Mouse (Mus musculus): ENCODE data around the gene Vav1. TPM values are rescaled to one million over a fixed set of nuclear protein-coding genes. Genes with fewer than 3 reads are reported as not detected.
A peak's percentile ranks its signal among the peaks of the same experiment; 100 is the strongest.
"Not testable (repeated sequence)": the region's sequence is repeated elsewhere in the genome, so short reads cannot be mapped to it uniquely, and the experiment has no call there.

Vav1 gene
- polyA plus RNA-seq, 1 experiment from 2014 or later = 2.7 TPM

GRCm38 (mm10) chr17:57335194-57335593 is 56.3 kb downstream of the Vav1 start:
- not testable (repeated sequence) for H3K4me1 ChIP-seq; H3K4me3 ChIP-seq; H3K36me3 ChIP-seq; DNase-seq (ENCODE audit: low spot score); H3K27me3 ChIP-seq (ENCODE audit: insufficient read depth, poor library complexity, severe bottlenecking); H3K9me3 ChIP-seq; H3K27ac ChIP-seq
- 73% methylated on average over 9 of the region's 9 CpGs for WGBS

GRCm38 (mm10) chr17:57335673-57336303 is 56.9 kb downstream of the Vav1 start:
- Histone ChIP-seq H3K9me3 (no peaks in the 10 kb centered on the region), H3K4me1 (no peaks in the 10 kb centered on the region)
- 13% methylated on average over 11 of the region's 11 CpGs for WGBS

GRCm38 (mm10) chr17:57337996-57338395 is 59.1 kb downstream of the Vav1 start:
- Histone ChIP-seq H3K27ac (no peak overlapping the region), H3K27me3 (ENCODE audit: insufficient read depth, poor library complexity, severe bottlenecking) (0 out of 2 replicates have a peak, but pooled peaks cover 6% of the 10 kb centered on the region), H3K4me3 (no peak overlapping the region), H3K4me1 (no peaks in the 10 kb centered on the region), H3K36me3 (no peaks in the 10 kb centered on the region), H3K9me3 (no peaks in the 10 kb centered on the region)
- no peak for DNase-seq (ENCODE audit: low spot score)
- 84% methylated on average over 10 of the region's 10 CpGs for WGBS

More at GRCm38 (mm10) chr17:57335673-57336303, 56.9 kb downstream of the Vav1 start:
- Histone ChIP-seq H3K27ac (no peak overlapping the region), H3K27me3 (ENCODE audit: insufficient read depth, poor library complexity, severe bottlenecking) (0 out of 2 replicates have a peak, but pooled peaks cover 6% of the 10 kb centered on the region), H3K36me3 (no peaks in the 10 kb centered on the region), H3K4me3 (no peak overlapping the region)
- DNase-seq (ENCODE audit: low spot score) = peak; percentile 93

GRCm38 (mm10) chr17:57339298-57339697 is 60.4 kb downstream of the Vav1 start:
- DNase-seq (ENCODE audit: low spot score) = no peak
- WGBS = 72% methylated on average over 9 of the region's 9 CpGs
- Histone ChIP-seq H3K9me3 (no peaks in the 10 kb centered on the region), H3K27ac (no peak overlapping the region), H3K4me3 (no peak overlapping the region), H3K27me3 (ENCODE audit: insufficient read depth, poor library complexity, severe bottlenecking) (no peaks in the 10 kb centered on the region), H3K4me1 (no peaks in the 10 kb centered on the region), H3K36me3 (no peaks in the 10 kb centered on the region)

GRCm38 (mm10) chr17:57341568-57341967 is 62.7 kb downstream of the Vav1 start:
- no peaks in the 10 kb centered on the region for H3K4me1 ChIP-seq
- no peak overlapping the region for H3K27ac ChIP-seq
- no peaks in the 10 kb centered on the region for H3K9me3 ChIP-seq
- H3K4me3 ChIP-seq = no peak overlapping the region
- no peaks in the 10 kb centered on the region for H3K36me3 ChIP-seq
- no peaks in the 10 kb centered on the region for H3K27me3 ChIP-seq (ENCODE audit: insufficient read depth, poor library complexity, severe bottlenecking)
- WGBS = 66% methylated on average over 4 of the region's 4 CpGs
- DNase-seq (ENCODE audit: low spot score) = peak; percentile 60

GRCm38 (mm10) chr17:57344029-57344707 is 65.3 kb downstream of the Vav1 start:
- no peaks in the 10 kb centered on the region for H3K36me3 ChIP-seq
- no peaks in the 10 kb centered on the region for H3K9me3 ChIP-seq
- H3K27me3 ChIP-seq (ENCODE audit: insufficient read depth, poor library complexity, severe bottlenecking) = no peaks in the 10 kb centered on the region
- H3K4me3 ChIP-seq = no peak overlapping the region
- no peaks in the 10 kb centered on the region for H3K4me1 ChIP-seq
- DNase-seq (ENCODE audit: low spot score) = peak; percentile 11
- WGBS = 77% methylated on average over 2 of the region's 2 CpGs
- no peak overlapping the region for H3K27ac ChIP-seq

- no peak overlapping the region for H3K27ac ChIP-seq
- DNase-seq (ENCODE audit: low spot score) = no peak
- 53% methylated on average over 6 of the region's 6 CpGs for WGBS
- H3K4me1 ChIP-seq = no peaks in the 10 kb centered on the region
- H3K9me3 ChIP-seq = no peaks in the 10 kb centered on the region
- no peak overlapping the region for H3K4me3 ChIP-seq
- H3K27me3 ChIP-seq (ENCODE audit: insufficient read depth, poor library complexity, severe bottlenecking) = no peaks in the 10 kb centered on the region
- no peaks in the 10 kb centered on the region for H3K36me3 ChIP-seq
These were observed 68.1 kb downstream of the Vav1 start for GRCm38 (mm10) chr17:57347017-57347416.

- Histone ChIP-seq H3K27me3 (ENCODE audit: insufficient read depth, poor library complexity, severe bottlenecking) (no peaks in the 10 kb centered on the region), H3K9me3 (no peaks in the 10 kb centered on the region), H3K36me3 (no peaks in the 10 kb centered on the region), H3K4me1 (no peaks in the 10 kb centered on the region), H3K4me3 (no peak overlapping the region), H3K27ac (no peak overlapping the region)
- DNase-seq (ENCODE audit: low spot score) = no peak
- WGBS = 69% methylated on average over 2 of the region's 2 CpGs
These were observed 68.9 kb downstream of the Vav1 start for GRCm38 (mm10) chr17:57347781-57348180.

- Histone ChIP-seq H3K4me1 (no peaks in the 10 kb centered on the region), H3K9me3 (no peaks in the 10 kb centered on the region), H3K27me3 (ENCODE audit: insufficient read depth, poor library complexity, severe bottlenecking) (no peaks in the 10 kb centered on the region), H3K36me3 (no peaks in the 10 kb centered on the region), H3K27ac (no peak overlapping the region), H3K4me3 (no peak overlapping the region)
- no peak for DNase-seq (ENCODE audit: low spot score)
- 74% methylated on average over 5 of the region's 5 CpGs for WGBS
These were observed 70.2 kb downstream of the Vav1 start for GRCm38 (mm10) chr17:57349067-57349466.

GRCm38 (mm10) chr17:57350212-57350611 is 71.3 kb downstream of the Vav1 start:
- WGBS = 87% methylated on average over 5 of the region's 5 CpGs
- Histone ChIP-seq H3K4me1 (no peaks in the 10 kb centered on the region), H3K36me3 (no peaks in the 10 kb centered on the region), H3K4me3 (no peak overlapping the region), H3K27me3 (ENCODE audit: insufficient read depth, poor library complexity, severe bottlenecking) (no peaks in the 10 kb centered on the region), H3K9me3 (no peaks in the 10 kb centered on the region), H3K27ac (no peak overlapping the region)
- DNase-seq (ENCODE audit: low spot score) = no peak

GRCm38 (mm10) chr17:57351107-57351506 is 72.2 kb downstream of the Vav1 start:
- no peak overlapping the region for H3K27ac ChIP-seq
- no peak for DNase-seq (ENCODE audit: low spot score)
- H3K27me3 ChIP-seq (ENCODE audit: insufficient read depth, poor library complexity, severe bottlenecking) = no peaks in the 10 kb centered on the region
- H3K9me3 ChIP-seq = no peaks in the 10 kb centered on the region
- no peaks in the 10 kb centered on the region for H3K4me1 ChIP-seq
- WGBS = 90% methylated on average over 9 of the region's 9 CpGs
- no peaks in the 10 kb centered on the region for H3K36me3 ChIP-seq
- no peak overlapping the region for H3K4me3 ChIP-seq

- DNase-seq (ENCODE audit: low spot score) = no peak
- no peak within 1 kb of the TSS for H3K27ac ChIP-seq
- no peaks in the 10 kb centered on the region for H3K27me3 ChIP-seq (ENCODE audit: insufficient read depth, poor library complexity, severe bottlenecking)
- H3K36me3 ChIP-seq = no peaks in the 10 kb centered on the region
- whole genome bisulfite sequencing = 39% methylated on average over 1 of the region's 1 CpGs
- no peaks in the 10 kb centered on the region for H3K9me3 ChIP-seq
- H3K4me3 ChIP-seq = no peak within 1 kb of the TSS
- no peaks in the 10 kb centered on the region for H3K4me1 ChIP-seq
These were observed 79.5 kb downstream of the Vav1 start, which contains the start of gene Adgre1 for GRCm38 (mm10) chr17:57358441-57358840. Gene Adgre1 (plus strand): TSS chr17:57358691.

- WGBS = 77% methylated on average over 11 of the region's 11 CpGs
- H3K9me3 ChIP-seq = no peaks in the 10 kb centered on the region
These were observed 80.8 kb downstream of the Vav1 start for GRCm38 (mm10) chr17:57359485-57360241.

More at GRCm38 (mm10) chr17:57359485-57360241, 80.8 kb downstream of the Vav1 start:
- Histone ChIP-seq H3K27ac (no peak overlapping the region), H3K4me1 (no peaks in the 10 kb centered on the region), H3K27me3 (ENCODE audit: insufficient read depth, poor library complexity, severe bottlenecking) (no peaks in the 10 kb centered on the region), H3K4me3 (no peak overlapping the region), H3K36me3 (no peaks in the 10 kb centered on the region)
- DNase-seq (ENCODE audit: low spot score) = no peak

Measured in heart, embryonic 10.5 days (tissue).